Mouse (Mus musculus): ENCODE results near the gene Slk. TPM values are rescaled to one million over a fixed set of nuclear protein-coding genes. Genes with fewer than 3 reads are reported as not detected.

The Slk gene
- polyA plus RNA-seq, 1 experiment from 2014 or later, result 18.3 TPM

GRCm38 (mm10) chr19:47668399-47668798 is 88.9 kb downstream of the Slk start:
- no peak for ATAC-seq (ENCODE audit: low read depth)

GRCm38 (mm10) chr19:47674419-47674818 is 94.9 kb downstream of the Slk start:
- H3K36me3 ChIP-seq (ENCODE audit: control insufficient read depth, insufficient read depth, low read length), result no peaks in the 10 kb centered on the region
- no peaks in the 10 kb centered on the region for H3K9me3 ChIP-seq (ENCODE audit: control insufficient read depth, low read length)
- ATAC-seq (ENCODE audit: low read depth), result no peak
- no peak overlapping the region for H3K9ac ChIP-seq (ENCODE audit: low read depth, low read length)
- WGBS, result 41% methylated on average over 8 of the region's 8 CpGs
- H3K4me2 ChIP-seq (ENCODE audit: low read depth, low read length), result no peak overlapping the region
- no peaks in the 10 kb centered on the region for H3K4me1 ChIP-seq (ENCODE audit: control insufficient read depth, insufficient read depth, low read length)
- H3K4me3 ChIP-seq (ENCODE audit: low read depth, low read length), result no peak overlapping the region
- H3K27ac ChIP-seq (replicated peaks; ENCODE audit: low read depth, low read length), result no peak overlapping the region
- H3K27me3 ChIP-seq (replicated peaks; ENCODE audit: control insufficient read depth, insufficient read depth, low read length), result no peaks in the 10 kb centered on the region
- no peak for DNase-seq (ENCODE audit: low spot score)

More at GRCm38 (mm10) chr19:47668399-47668798, 88.9 kb downstream of the Slk start:
- 65% methylated on average over 8 of the region's 9 CpGs for WGBS
- H3K4me2 ChIP-seq (ENCODE audit: low read depth, low read length), result no peak overlapping the region
- no peaks in the 10 kb centered on the region for H3K27me3 ChIP-seq (replicated peaks; ENCODE audit: control insufficient read depth, insufficient read depth, low read length)
- peak overlapping the region; percentile 8; the same call in 1 of the 2 replicates for H3K9ac ChIP-seq (ENCODE audit: low read depth, low read length)
- H3K9me3 ChIP-seq (ENCODE audit: control insufficient read depth, low read length), result no peaks in the 10 kb centered on the region
- no peaks in the 10 kb centered on the region for H3K4me1 ChIP-seq (ENCODE audit: control insufficient read depth, insufficient read depth, low read length)
- H3K4me3 ChIP-seq (ENCODE audit: low read depth, low read length), result no peak overlapping the region
- DNase-seq (ENCODE audit: low spot score), result no peak
- H3K27ac ChIP-seq (replicated peaks; ENCODE audit: low read depth, low read length), result no peak overlapping the region
- no peaks in the 10 kb centered on the region for H3K36me3 ChIP-seq (ENCODE audit: control insufficient read depth, insufficient read depth, low read length)

GRCm38 (mm10) chr19:47678675-47679074 is 99.2 kb downstream of the Slk start:
- 67% methylated on average over 12 of the region's 12 CpGs for WGBS
- Histone ChIP-seq H3K27me3 (replicated peaks; ENCODE audit: control insufficient read depth, insufficient read depth, low read length) (no peaks in the 10 kb centered on the region), H3K9me3 (ENCODE audit: control insufficient read depth, low read length) (no peaks in the 10 kb centered on the region), H3K9ac (ENCODE audit: low read depth, low read length) (no peak overlapping the region), H3K4me2 (ENCODE audit: low read depth, low read length) (no peak overlapping the region), H3K36me3 (ENCODE audit: control insufficient read depth, insufficient read depth, low read length) (no peaks in the 10 kb centered on the region), H3K4me3 (ENCODE audit: low read depth, low read length) (no peak overlapping the region), H3K27ac (replicated peaks; ENCODE audit: low read depth, low read length) (no peak overlapping the region), H3K4me1 (ENCODE audit: control insufficient read depth, insufficient read depth, low read length) (no peaks in the 10 kb centered on the region)
- ATAC-seq (ENCODE audit: low read depth), result no peak
- DNase-seq (ENCODE audit: low spot score), result no peak

DNA sequence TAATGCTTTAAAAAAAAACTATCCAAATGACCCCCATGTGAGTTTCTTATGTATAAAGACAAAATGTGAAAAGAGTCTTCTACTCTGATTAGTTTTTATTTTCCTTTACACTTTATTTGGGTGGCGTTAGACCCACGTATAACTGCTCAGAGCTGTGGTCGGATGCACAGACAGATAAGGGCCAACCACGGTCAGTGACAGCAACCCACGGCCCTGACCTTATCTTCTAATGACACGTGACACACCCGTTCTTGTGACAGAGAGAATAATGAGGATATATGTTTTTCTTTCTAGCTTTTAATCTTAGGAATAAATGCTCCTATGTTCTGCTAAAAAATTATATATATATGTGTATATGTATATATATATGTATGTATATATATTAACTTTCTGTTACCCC is 110.1 kb downstream of the Slk start:
- H3K4me1 ChIP-seq (ENCODE audit: control insufficient read depth, insufficient read depth, low read length), result no peaks in the 10 kb centered on the region; the same call in 1 of the 2 replicates
- DNase-seq (ENCODE audit: low spot score) (no peak), ATAC-seq (ENCODE audit: low read depth) (no peak)
- H3K9ac ChIP-seq (ENCODE audit: low read depth, low read length), result no peak overlapping the region
- 83% methylated on average over 7 of the region's 7 CpGs for WGBS
- no peak overlapping the region for H3K4me3 ChIP-seq (ENCODE audit: low read depth, low read length)
- H3K27me3 ChIP-seq (replicated peaks; ENCODE audit: control insufficient read depth, insufficient read depth, low read length), result no peaks in the 10 kb centered on the region
- H3K9me3 ChIP-seq (ENCODE audit: control insufficient read depth, low read length), result no peaks in the 10 kb centered on the region
- no peak overlapping the region for H3K4me2 ChIP-seq (ENCODE audit: low read depth, low read length)
- no peak overlapping the region for H3K27ac ChIP-seq (replicated peaks; ENCODE audit: low read depth, low read length)
- no peaks in the 10 kb centered on the region for H3K36me3 ChIP-seq (ENCODE audit: control insufficient read depth, insufficient read depth, low read length)

DNA sequence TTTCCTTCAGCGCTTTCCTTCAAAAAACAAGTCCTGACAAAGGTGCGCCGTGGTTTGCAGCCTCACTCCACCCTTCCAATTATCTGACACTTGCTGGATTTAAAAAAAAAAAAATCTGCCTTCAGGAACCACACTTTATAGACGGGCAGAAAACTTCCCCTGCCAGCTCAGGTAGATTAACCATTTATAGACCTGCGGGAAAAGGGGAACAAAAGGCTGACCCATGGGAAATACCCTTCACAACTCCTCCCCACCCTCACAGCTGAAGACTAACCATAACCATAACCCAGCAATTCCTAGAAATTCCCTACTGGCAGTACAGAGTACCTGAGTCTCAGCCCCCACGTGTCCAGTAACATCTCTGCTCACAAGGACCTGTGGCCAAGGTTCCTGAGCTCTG is 112.5 kb downstream of the Slk start, which contains the start of gene Col17a1:
TSS of gene Col17a1 (minus strand) at position 101 of the 400 bp plus-strand sequence.
- peak within 1 kb of the TSS; percentile 46 for H3K27ac ChIP-seq (replicated peaks; ENCODE audit: low read depth, low read length)
- peak within 1 kb of the TSS; percentile 35 for H3K9ac ChIP-seq (ENCODE audit: low read depth, low read length)
- no peaks in the 10 kb centered on the region for H3K36me3 ChIP-seq (ENCODE audit: control insufficient read depth, insufficient read depth, low read length)
- H3K4me3 ChIP-seq (ENCODE audit: low read depth, low read length), result peak within 1 kb of the TSS; percentile 28
- H3K27me3 ChIP-seq (replicated peaks; ENCODE audit: control insufficient read depth, insufficient read depth, low read length), result no peaks in the 10 kb centered on the region
- WGBS, result 64% methylated on average over 6 of the region's 6 CpGs
- peaks cover 2% of the 10 kb centered on the region; the same call in 1 of the 2 replicates for H3K4me1 ChIP-seq (ENCODE audit: control insufficient read depth, insufficient read depth, low read length)
- peak; percentile 42 for DNase-seq (ENCODE audit: low spot score)
- peak within 1 kb of the TSS; percentile 27; the same call in 1 of the 2 replicates for H3K4me2 ChIP-seq (ENCODE audit: low read depth, low read length)
- no peak for ATAC-seq (ENCODE audit: low read depth)
- no peaks in the 10 kb centered on the region for H3K9me3 ChIP-seq (ENCODE audit: control insufficient read depth, low read length)

Other genes starting within 250 kb of the Slk start
- 19.5 and 20.3 TPM in 2 replicates for gene Sh3pxd2a, start 115.3 kb upstream of the Slk start, polyA plus RNA-seq (2014; fragmentation: Nextera tagmentation; extraction: Ambion mirVana)
- 48.1 and 52.3 TPM in 2 replicates for gene Stn1, start 42.2 kb upstream of the Slk start, polyA plus RNA-seq (2014; fragmentation: Nextera tagmentation; extraction: Ambion mirVana)
- gene Col17a1, start 112.4 kb downstream of the Slk start, polyA plus RNA-seq (2014; fragmentation: Nextera tagmentation; extraction: Ambion mirVana), result 21.6 TPM in 2 replicates
- 309 and 317 TPM in 2 replicates for gene Sfr1, start 152.0 kb downstream of the Slk start, polyA plus RNA-seq (2014; fragmentation: Nextera tagmentation; extraction: Ambion mirVana)